Mouse (Mus musculus) heart, postnatal 0 days (tissue): ENCODE data around the gene Frmpd2. TPM values are rescaled to one million over a fixed set of nuclear protein-coding genes. Genes with fewer than 3 reads are reported as not detected.
"Not testable (repeated sequence)": the region's sequence is repeated elsewhere in the genome, so short reads cannot be mapped to it uniquely, and the experiment has no call there.

Experiments
- ATAC-seq: fragments of 200-750 bp; cut with Nextera tagmentation; 2 replicates; pipeline ENCODE4 v1.8.0; 2017; ENCODE audit warnings: low read depth, moderate number of reproducible peaks, moderate library complexity; ENCODE audit not compliant: insufficient read depth
- DNase-seq: peaks from one replicate; pipeline ENCODE4 v3.0.0-alpha.2; 2016; ENCODE audit warnings: low spot score
- H3K27ac ChIP-seq: fragments of 300-500 bp; sonication (generic); 2 replicates; pipeline ENCODE4 v1.5.1; 2014; ENCODE audit warnings: low read depth, mild to moderate bottlenecking
- H3K27me3 ChIP-seq: fragments of 300-500 bp; sonication (generic); 2 replicates; pipeline ENCODE4 v1.6.1; 2014; ENCODE audit warnings: low read length, mixed read lengths; ENCODE audit not compliant: control insufficient read depth, insufficient read depth
- H3K36me3 ChIP-seq: fragments of 300-500 bp; sonication (generic); replicated peaks from 2 replicates; pipeline ENCODE4 v1.6.1; 2014; ENCODE audit warnings: low read length, mixed read lengths; ENCODE audit not compliant: control insufficient read depth, insufficient read depth
- H3K4me1 ChIP-seq: fragments of 300-500 bp; sonication (generic); 2 replicates; pipeline ENCODE4 v1.6.1; 2014; ENCODE audit warnings: antibody characterized with exemption; ENCODE audit not compliant: control insufficient read depth, insufficient read depth
- H3K4me2 ChIP-seq: fragments of 300-500 bp; sonication (generic); 2 replicates; pipeline ENCODE4 v1.6.1; 2014; ENCODE audit warnings: low read depth, mild to moderate bottlenecking, low read length, moderate library complexity
- H3K4me3 ChIP-seq: fragments of 300-500 bp; sonication (generic); 2 replicates; pipeline ENCODE4 v1.5.1; 2014; ENCODE audit warnings: low read depth, low read length
- H3K9ac ChIP-seq: fragments of 300-500 bp; sonication (generic); replicated peaks from 2 replicates; pipeline ENCODE4 v1.6.1; 2014; ENCODE audit warnings: low read depth, low read length, mixed read lengths
- H3K9me3 ChIP-seq: fragments of 300-500 bp; sonication (generic); replicated peaks from 2 replicates; pipeline ENCODE4 v1.6.1; 2016; ENCODE audit warnings: low read length; ENCODE audit not compliant: control insufficient read depth
- CTCF ChIP-seq: IDR thresholded peaks from 2 replicates; pipeline ENCODE4 v1.5.1; 2016; ENCODE audit warnings: antibody characterized with exemption, control low read depth, low read depth
- EP300 ChIP-seq: IDR thresholded peaks from 2 replicates; pipeline ENCODE4 v1.6.1; 2016; ENCODE audit warnings: antibody characterized with exemption, low read depth
- WGBS: fragments of 180-500 bp; shearing (Covaris S2); extraction: QIAGEN DNeasy Blood & Tissue Kit; methylation state at CpG from one replicate; pipeline ENCODE4 v1.1.7; 2014; 5-methylcytosine and 5-hydroxymethylcytosine counted together
- polyA plus RNA-seq: library from polyadenylated mRNA; unstranded; fragments of >200 nt; fragmentation: Nextera tagmentation; extraction: Ambion mirVana; gene quantifications from 2 replicates; pipeline ENCODE4 v1.2.1, GENCODE M21; 2015
- total RNA-seq: library from RNA; depleted of rRNA; stranded (reverse); fragments of >200 nt; gene quantifications from 2 replicates; pipeline ENCODE4 v1.2.3, GENCODE M21; 2014; ENCODE audit warnings: low replicate concordance; rRNA removed

The Frmpd2 gene
- total RNA-seq (not detected in 2 replicates), polyA plus RNA-seq (0.03 and 0.05 TPM in 2 replicates)

- WGBS = 30% methylated on average over 3 of the region's 3 CpGs
These were observed at the start of gene Frmpd2 for GRCm38 (mm10) chr14:33471331-33471730. Gene Frmpd2, plus strand, starts transcription at chr14:33471696.

GRCm38 (mm10) chr14:33423003-33423402, 48.5 kb upstream of the Frmpd2 start:
- DNase-seq = no peak
- ATAC-seq = no peak
- Histone ChIP-seq H3K27me3 (no peaks in the 10 kb centered on the region), H3K9ac (no peak overlapping the region), H3K27ac (no peak overlapping the region), H3K4me2 (no peak overlapping the region), H3K4me1 (0 out of 2 replicates have a peak, but pooled peaks cover 5% of the 10 kb centered on the region), H3K9me3 (no peaks in the 10 kb centered on the region), H3K36me3 (no peaks in the 10 kb centered on the region), H3K4me3 (no peak overlapping the region)
- 74% methylated on average over 1 of the region's 1 CpGs for whole genome bisulfite sequencing
- TF ChIP-seq CTCF (no peak), EP300 (no peak)

More at GRCm38 (mm10) chr14:33471331-33471730, at the start of gene Frmpd2:
- no peak within 1 kb of the TSS for H3K9ac ChIP-seq
- no peak within 1 kb of the TSS for H3K4me3 ChIP-seq
- TF ChIP-seq CTCF (no peak), EP300 (no peak)
- H3K4me1 ChIP-seq = no peaks in the 10 kb centered on the region
- ATAC-seq (no peak), DNase-seq (no peak)
- H3K4me2 ChIP-seq = no peak within 1 kb of the TSS
- H3K27me3 ChIP-seq = no peaks in the 10 kb centered on the region
- no peaks in the 10 kb centered on the region for H3K36me3 ChIP-seq
- H3K9me3 ChIP-seq = no peaks in the 10 kb centered on the region
- no peak within 1 kb of the TSS for H3K27ac ChIP-seq

- TF ChIP-seq CTCF (no peak), EP300 (no peak)
- ATAC-seq (no peak), DNase-seq (no peak)
These were observed 47.4 kb upstream of the Frmpd2 start for GRCm38 (mm10) chr14:33424124-33424523.

GRCm38 (mm10) chr14:33432485-33432884, 39.0 kb upstream of the Frmpd2 start:
- DNase-seq, H3K27me3 ChIP-seq, H3K27ac ChIP-seq, H3K9ac ChIP-seq, H3K9me3 ChIP-seq, H3K4me3 ChIP-seq, H3K4me2 ChIP-seq, H3K36me3 ChIP-seq, H3K4me1 ChIP-seq, ATAC-seq: not testable (repeated sequence)
- WGBS = 89% methylated on average over 4 of the region's 4 CpGs

More at GRCm38 (mm10) chr14:33424124-33424523, 47.4 kb upstream of the Frmpd2 start:
- no peaks in the 10 kb centered on the region for H3K36me3 ChIP-seq
- H3K4me3 ChIP-seq = no peak overlapping the region
- H3K4me2 ChIP-seq = no peak overlapping the region
- H3K9ac ChIP-seq = no peak overlapping the region
- no peaks in the 10 kb centered on the region for H3K9me3 ChIP-seq
- no peak overlapping the region for H3K27ac ChIP-seq
- H3K4me1 ChIP-seq = 0 out of 2 replicates have a peak, but pooled peaks cover 5% of the 10 kb centered on the region
- no peaks in the 10 kb centered on the region for H3K27me3 ChIP-seq

GRCm38 (mm10) chr14:33443780-33444179, 27.7 kb upstream of the Frmpd2 start:
- no peaks in the 10 kb centered on the region for H3K27me3 ChIP-seq
- ATAC-seq = no peak
- H3K36me3 ChIP-seq = no peaks in the 10 kb centered on the region
- no peaks in the 10 kb centered on the region for H3K9me3 ChIP-seq
- no peak overlapping the region for H3K4me2 ChIP-seq
- 40% methylated on average over 2 of the region's 2 CpGs for WGBS
- H3K4me3 ChIP-seq = no peak overlapping the region
- peaks cover 30% of the 10 kb centered on the region for H3K4me1 ChIP-seq
- DNase-seq = no peak
- no peak overlapping the region for H3K27ac ChIP-seq
- TF ChIP-seq CTCF (no peak), EP300 (no peak)
- H3K9ac ChIP-seq = no peak overlapping the region

- peak overlapping the region; percentile 93; the same call in 1 of the 2 replicates for H3K27ac ChIP-seq
These were observed 25.5 kb upstream of the Frmpd2 start for GRCm38 (mm10) chr14:33445962-33446361.

More at GRCm38 (mm10) chr14:33445962-33446361, 25.5 kb upstream of the Frmpd2 start:
- H3K4me2 ChIP-seq = peak overlapping the region; percentile 76
- H3K27me3 ChIP-seq = no peaks in the 10 kb centered on the region
- peak overlapping the region; percentile 91 for H3K9ac ChIP-seq
- no peak for TF ChIP-seq CTCF
- TF ChIP-seq EP300 = no peak
- 36% methylated on average over 3 of the region's 3 CpGs for WGBS
- H3K4me3 ChIP-seq = peak overlapping the region; percentile 91
- H3K9me3 ChIP-seq = no peaks in the 10 kb centered on the region
- peaks cover 30% of the 10 kb centered on the region for H3K4me1 ChIP-seq
- H3K36me3 ChIP-seq = no peaks in the 10 kb centered on the region
- no peak for DNase-seq
- ATAC-seq = no peak
